Mouse (Mus musculus) cerebellum, postnatal 14 days (tissue): ENCODE data around the gene Gprc5b.

ENCODE experiments used
- DNase-seq, 2 experiments: peaks; one replicate each; pipeline ENCODE4 v3.0.0; 2021; ENCODE audit warnings: mixed read lengths in 2 of 2

Gprc5b gene

DNA sequence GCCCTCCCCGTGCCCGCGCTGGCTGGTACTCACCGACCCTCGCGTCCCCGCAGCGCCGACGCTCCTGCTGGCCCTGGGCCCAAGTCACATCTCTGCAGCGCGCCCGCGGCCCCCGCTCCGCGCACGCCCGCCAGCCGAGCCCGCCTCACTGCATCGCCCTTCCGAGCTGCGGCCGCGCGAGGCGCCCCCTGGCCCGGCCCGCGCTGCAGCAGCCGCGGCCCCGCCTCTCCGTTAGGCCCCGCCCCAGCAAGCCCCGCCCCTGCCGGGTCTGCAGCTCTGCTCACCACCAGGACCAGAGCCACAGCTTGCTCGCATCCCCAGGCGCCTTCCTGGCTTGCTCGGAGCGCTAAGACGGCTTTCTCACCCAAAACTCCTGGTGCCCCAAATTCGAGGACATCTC, at the start of gene Gprc5b:
Gene Gprc5b (minus strand): TSS at position 205 of the 400 bp plus-strand sequence.
- DNase-seq: peak; percentile 88 to 93

DNA sequence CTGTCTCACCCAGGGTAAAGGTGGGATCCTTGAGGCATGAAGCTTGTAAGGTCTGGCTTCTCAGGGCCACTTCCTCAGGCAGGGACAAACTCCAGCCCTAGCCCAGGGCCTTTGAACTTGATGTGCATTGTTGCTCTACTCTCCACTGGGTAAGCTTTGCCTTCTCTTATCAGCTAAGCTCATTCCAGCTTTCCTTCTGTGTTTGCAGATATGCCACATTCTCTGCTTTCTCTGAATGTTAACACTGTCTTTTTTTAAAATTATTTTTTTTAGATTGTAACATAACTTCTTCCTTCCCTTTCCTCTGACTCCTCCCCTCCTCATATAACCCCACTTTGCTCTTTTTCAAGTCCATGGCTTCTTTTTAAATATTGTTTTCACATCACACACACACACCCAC, 46.5 kb upstream of the Gprc5b start:
- DNase-seq: no peak

DNA sequence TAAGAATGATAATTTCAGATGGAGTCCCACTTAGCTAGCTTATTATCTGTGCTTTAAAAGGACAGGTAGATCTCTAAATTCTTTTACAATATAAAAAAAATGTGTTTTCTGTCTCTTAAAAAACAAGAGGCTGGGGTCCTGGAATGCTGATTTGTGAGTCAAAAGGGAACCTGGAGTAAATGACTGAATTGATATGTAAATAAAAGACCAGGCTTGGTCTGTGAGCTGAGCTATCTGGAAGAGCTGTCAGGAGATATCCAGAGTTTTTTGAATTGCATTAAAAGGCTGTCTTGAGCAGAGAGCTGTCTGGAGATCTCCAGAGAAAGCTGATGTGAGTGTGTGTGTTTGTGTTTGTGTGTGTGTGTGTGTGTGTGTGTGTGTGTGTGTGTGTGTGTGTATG, 42.6 kb upstream of the Gprc5b start:
- no peak for DNase-seq

DNA sequence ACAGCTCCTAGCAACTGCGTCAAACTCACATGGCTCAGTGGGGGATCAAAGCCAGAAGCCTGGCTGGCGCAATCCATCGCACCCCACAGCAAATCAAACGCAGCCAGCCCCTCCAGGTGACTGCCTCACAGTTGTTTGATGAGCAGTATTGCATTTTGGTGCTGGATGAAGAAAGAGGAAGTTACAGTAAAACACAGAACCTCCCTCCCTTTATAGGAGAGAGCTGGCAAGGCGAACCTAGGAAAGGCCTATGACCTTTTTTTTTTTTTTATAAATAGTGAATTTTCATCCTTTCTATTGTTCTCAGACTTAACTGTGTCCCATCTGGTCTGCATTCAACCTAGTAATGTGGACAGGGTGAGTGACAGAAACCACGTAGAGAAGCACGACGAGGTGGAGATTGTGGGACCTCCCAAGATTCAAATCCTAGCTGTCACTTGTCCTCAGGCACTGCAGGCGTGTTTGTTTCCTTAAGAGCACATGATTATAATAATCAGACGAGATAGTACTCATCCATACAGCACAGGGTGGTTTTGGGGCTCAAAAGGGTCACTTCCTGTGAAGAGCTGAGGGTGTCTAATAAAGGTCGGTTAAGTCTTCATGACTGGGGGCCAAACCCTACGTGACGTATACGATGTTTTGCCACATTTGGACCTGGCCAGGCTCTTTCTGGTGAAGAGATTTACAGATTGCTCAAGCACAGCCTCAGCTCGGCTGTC, 39.4 kb upstream of the Gprc5b start:
- DNase-seq: no peak

DNA sequence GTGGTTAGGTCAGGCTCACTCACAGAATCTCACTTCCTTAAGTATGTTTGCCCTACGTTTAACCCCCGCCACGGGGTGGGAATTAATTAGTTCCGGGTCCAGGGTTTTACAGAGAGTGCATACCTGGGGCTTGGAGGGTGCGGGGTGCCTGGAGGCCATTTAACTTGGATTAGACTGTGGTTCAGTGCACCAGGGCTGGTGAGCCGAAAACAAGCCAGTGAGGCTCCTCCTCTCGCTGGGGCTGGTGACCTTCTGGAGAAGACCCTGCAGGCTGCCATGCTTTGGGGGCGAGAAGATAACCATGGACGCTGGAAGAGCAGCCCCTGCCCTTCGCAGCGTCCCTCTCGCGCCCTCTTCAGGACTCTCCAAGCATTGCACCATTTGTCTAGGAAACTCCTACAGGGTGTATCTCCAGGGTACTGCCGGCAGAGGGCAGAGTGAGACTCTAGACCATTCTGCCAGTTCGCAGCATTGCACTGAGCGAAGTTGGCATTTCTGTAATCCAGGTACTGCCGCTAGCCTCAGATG, 28.4 kb upstream of the Gprc5b start:
- peak; percentile 75 to 87 for DNase-seq

DNA sequence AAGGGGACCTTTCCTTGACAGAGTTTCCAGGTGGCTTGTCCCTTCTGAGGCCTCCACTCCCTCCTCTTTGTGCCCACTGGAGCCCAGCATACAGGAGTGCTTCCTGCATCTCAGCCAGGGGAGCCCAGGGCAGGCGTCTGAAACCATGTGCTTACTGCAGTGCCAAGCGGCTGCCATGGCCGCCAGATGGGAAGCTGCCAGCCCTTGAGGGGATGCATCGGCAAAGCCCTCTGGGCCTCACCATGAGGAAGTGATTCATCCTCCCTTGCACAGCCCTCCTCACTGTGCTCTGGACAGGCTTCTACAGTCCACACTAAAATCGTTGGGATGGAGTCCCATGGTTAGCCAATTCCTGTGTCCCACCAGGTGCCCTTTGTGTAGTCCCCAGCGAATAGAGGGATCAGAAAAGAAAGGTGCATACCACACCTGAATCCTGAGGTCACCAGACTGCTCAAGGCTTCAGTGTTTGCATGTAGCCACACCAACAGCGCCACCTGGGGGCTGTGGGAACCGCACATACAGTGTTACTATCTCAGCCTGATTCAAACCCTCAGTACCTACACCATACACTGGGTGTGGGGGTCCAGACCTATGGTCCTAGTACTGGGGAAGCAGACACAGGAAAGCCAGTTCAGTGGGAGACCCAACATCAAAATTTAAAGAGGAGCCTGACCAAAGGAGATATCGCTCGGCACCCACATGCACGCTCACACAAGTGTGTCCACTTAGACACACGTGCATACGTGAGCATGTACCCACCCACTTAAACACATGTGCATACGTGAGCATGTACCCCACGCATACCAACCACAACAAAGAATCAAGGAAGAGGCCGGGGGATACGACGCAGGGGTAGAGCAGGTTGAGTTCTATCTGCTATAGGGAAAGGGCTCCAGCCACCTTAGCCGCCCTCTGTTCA, 27.5 kb upstream of the Gprc5b start:
- DNase-seq: peak; percentile 79 to 87

DNA sequence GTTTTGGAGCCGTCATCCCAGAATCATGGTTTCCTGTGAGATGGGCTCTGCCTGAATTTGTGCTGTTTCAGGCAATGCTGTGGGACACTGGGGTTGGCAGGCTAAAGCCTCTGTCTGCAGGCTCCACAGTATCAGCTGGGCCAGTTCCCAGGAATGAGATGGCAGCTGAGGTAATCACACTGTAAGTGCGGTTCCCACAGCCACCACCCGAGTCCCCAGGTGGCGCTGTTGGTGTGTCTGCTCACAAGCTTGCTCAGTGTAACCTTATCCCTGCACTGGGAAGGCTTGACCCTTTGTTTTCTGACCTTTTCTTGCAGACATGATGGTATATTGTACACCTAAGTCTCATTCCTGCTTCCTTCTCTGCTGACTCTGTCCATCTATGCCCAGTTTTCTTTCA, 24.5 kb upstream of the Gprc5b start:
- DNase-seq: peak; percentile 84 to 92

DNA sequence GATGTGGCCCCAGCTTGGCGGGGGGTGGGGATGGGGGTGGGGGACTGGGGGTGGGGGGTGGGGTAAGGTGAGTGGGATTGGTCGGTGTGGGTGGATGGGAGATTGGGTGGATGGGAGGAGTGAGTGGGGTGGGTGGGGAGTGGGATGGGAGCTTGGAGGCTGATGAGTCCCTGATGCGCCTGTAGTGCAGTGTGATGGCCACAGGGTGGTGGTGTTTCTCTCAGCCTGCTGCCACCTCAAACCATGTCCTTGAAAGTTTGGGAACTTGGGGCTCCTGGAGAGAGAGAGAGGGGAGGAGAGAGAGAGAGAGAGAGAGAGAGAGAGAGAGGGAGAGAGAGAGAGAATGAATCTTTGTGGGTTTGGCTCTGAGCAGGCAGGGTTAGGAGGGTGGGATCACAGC, 20.7 kb upstream of the Gprc5b start:
- DNase-seq: peak; percentile 69 to 79

DNA sequence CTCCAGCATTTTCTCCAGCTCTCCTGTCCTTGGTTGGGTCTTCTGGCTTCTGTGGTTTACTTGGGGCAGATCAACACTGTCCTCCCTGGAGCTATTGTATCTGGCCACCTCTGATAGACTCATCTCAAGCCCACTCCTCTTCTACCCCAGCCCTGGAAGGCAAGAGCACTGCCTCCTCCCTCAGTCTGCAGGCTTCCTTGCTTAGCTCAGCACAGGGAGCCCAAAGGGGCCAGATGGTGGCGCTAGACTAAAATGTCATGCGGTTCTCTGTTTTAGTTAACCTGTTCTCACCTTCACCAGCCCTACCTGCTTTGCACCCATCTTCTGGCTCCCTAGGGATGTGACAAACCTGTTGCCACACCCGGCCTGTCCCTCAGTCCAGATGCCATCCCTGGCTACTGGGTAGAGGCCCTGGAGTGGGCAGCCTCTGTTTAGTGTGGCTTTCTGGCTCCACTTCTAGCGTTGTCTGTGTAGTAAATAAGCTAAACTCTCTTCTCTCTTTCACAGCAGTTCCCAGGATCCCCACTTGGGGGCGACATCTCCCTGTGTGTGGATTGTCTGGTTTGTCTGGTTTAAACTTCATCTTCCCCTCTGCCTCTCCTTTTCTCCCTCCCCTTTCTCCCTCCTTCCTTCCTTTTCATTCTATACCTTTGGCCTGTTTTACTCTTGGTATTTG, 16.0 kb upstream of the Gprc5b start:
- DNase-seq: peak; percentile 89 to 94

DNA sequence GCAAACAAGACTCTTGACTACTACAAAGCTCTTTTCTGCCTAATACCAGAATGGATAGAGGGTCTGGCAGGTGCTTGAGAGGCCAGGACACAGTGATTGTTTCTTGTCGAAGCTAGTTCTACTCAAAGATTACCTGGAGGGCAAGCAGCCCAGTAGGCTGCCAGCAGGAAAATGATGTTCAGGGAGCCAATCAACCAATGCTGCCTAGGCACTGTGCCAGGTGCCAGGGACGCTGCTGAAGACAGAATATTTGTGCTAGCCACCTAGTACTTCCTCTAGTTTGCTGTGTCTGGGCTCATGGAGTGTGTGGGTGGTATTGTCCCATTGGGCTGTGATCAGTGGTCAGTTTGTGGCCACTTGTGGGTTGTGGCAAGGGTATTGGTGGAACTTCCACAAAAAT, 7.5 kb upstream of the Gprc5b start:
- DNase-seq: peak; percentile 18 to 43

DNA sequence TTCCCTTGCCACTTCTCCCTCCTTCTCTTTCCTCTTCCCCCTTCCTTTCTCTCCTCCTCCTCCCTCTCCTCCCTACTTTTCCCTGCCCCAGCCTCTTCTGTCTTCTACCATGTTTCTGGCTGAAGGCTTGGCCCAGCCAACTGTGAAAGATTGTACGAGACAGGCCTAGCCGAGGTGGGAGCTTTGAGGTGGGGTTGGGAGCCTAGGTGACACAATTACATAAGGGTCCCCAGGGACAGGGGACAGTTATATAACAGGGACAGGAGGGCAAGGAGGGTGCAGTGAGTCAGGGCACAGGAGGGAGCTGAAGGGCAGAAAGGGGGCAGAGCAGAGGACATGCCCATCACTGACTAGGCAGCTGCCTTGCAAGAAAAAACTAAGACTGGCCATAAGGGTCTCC, 7.0 kb upstream of the Gprc5b start:
- DNase-seq: no peak

DNA sequence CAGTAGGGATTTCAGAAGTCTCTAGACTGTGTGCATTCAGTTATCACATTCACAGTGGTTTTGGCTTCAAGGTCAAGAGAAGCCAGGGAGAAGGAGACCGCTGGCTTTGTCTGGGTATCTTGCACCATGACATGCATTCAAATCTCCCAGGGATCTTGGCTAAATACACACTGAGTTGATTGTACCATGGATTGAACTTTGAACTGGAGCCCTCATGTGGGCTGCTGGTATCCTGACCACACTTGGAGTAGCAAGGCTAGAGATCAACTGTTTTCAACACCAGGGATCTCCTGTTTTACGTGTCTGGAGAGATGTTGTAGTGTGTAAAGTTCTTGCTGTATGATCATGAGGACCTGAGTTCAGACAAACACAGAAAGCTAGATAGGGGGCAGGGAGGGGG, 4.8 kb upstream of the Gprc5b start:
- DNase-seq: no peak

DNA sequence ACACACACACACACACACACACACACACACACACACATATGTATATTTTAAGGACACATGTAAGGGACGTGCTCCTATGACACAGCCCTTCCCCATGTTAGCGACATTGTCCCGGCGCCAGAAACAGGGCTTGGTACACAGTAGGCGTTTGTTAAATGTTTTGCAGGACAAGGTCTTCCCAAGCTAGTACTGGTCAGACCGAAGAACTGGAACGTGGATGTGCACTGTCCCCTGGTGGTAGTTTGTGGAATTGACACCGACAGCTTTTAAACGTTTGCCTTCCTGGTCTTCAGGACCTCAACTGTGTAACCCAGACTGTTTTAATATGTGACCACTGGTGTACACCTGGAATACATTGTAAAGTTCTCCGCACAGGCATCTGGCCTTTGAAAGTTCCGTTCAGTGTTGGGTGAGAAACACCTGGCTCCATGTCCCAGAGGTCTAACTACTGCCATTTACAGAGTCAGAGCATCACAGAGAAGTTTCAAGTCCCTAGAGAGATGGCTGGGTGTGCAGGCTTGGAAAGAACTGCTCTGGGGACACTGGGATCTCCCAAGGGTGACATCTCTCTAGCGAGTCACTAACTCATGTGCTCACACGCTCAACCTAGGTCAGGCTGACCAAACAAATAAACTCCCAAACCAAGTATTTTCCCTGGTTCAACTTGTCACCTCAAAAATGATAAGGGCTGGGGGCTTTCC, 1.3 kb upstream of the Gprc5b start:
- DNase-seq: peak; percentile 94 to 95

DNA sequence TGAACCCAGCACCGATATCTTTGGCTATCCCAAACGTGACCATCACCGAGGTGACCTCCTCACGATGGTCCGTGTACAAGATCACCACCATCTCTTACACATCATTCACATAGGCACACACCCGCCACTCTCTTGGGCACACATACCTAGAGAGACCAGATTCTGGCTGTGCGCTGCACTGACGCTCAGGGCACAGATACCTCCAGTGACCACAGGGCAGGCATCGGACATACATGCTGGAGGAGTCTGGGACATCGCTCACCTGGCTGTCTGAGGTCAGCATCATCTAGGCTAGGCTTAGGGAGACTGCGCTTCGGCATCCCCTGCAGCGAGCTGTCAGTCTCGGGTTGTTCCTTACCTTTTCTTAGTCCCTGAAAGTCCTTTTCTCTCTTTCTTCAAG, 660 bp upstream of the Gprc5b start:
- peak; percentile 34 to 57 for DNase-seq

DNA sequence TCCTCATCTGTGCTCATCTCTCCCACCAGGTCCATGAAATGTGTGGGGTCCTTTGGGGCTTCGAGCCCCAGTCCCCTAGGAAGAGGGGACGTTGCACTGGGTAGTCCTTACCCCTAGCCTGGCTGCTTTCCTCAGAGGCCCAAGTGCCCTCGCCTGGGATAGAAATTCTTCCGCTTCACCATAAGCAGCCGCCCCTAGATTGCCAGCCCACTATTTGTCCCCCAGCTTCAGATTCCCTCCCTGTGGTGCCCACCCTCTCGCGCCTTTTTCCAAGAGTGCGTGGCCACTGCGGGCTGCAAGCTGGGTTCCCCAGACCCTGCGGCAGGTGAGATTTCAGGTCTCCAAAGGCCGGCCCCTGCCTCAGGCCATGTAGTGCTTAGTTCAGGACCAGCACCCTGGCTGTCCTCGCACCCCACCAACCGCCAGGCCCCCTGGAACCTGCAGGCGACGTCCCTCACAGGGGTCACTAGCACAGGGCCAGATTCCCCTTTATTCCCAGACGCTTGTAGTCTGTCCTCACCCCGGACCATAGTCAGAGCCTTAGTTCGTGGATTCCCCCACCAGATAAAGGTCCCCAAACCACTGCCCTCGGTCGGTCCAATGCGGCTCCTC, 674 bp downstream of the Gprc5b start:
- peak; percentile 46 to 63 for DNase-seq

DNA sequence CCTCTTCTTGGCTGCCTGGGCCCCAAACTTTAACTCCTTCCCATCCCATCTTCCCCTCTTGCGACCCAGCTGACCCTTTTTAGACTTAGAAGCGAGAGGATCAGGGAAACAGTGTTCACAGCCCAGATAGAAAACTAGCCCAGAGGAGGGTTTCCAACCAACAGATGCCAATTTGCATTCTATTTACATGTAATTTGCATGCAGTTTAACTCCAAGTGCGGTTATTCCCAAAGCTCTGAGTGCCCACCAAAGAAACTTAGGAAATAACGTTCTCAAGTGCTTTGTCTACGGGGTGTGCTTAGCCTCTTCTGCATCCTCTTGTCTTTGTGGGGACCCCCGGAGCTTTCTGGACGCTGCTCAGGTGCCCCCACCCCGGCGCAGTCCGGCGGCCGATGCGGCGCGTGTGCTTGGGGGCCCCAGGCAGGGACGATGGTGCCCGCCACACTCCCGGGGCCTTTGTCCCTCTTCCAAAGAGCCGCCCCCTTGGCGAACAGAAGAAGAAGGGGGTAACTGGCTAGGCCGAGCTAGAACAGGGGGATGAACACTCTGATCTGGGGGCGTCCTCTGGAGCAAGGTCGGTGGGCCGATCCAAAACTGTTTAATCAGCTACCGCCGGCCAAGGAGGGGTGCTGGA, 1.3 kb downstream of the Gprc5b start:
- DNase-seq: peak; percentile 56 to 63

DNA sequence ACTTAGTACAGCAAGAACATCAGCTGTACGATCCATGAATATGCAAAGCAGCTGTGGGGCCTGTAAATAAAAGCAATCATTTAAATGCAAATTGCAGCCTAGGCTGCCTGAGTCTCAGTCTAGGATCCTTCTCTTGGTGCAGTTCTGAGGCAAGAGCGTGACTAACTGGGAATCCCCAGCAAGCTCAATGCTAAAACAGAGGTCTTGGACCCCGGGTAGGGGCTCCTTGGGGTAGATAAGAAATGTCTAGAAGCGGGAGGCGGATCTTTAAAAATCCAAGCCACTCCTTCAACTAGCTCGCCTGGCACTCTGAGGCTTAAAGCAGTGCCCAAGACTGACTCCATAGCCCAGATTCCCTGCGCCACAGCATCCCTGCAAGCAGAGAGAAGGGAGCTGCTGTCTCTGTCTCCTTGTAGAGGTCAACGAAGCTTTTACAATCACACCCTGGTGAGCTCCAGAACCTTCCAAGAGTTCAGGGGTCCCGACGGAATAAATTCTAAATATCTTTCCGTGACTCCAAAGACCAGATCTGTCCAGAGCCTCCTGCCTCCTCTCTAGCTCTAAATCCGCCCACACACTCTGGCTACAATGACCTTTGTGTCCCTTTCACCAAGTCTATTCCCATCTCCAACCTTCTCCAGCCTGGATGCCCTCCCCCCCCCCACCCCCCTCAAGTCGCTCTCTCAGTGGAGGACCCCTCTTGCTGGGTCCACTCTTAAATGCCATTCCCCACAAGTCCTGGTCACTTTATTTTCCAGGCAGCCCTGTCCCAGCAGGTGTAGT, 2.2 kb downstream of the Gprc5b start:
- DNase-seq: peak in 1 of 2 experiments; percentile 58

DNA sequence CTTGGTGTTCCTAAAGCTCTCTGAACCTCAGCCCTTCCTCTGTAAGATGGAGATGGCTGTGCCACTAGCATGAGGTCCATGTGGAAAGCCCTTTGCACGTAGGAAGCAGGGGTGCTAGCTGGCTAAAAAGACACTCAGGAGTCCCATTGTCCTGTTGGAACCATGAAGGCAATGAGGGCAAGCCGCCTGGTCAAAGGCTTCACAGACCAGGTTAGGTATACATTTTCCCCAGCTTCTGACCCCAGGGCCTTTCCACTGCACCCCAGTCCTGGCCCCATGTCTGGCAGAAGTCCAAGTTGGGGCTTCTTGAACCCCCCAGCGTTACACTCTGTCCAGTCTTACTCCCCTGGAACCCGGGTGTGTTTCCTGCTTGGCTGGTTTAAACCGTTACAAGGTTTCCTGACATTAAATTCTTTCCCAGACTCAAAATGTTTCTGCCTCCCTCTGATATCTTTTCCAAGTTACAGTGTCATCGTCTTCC, 2.9 kb downstream of the Gprc5b start:
- peak in 1 of 2 experiments; percentile 42 for DNase-seq

DNA sequence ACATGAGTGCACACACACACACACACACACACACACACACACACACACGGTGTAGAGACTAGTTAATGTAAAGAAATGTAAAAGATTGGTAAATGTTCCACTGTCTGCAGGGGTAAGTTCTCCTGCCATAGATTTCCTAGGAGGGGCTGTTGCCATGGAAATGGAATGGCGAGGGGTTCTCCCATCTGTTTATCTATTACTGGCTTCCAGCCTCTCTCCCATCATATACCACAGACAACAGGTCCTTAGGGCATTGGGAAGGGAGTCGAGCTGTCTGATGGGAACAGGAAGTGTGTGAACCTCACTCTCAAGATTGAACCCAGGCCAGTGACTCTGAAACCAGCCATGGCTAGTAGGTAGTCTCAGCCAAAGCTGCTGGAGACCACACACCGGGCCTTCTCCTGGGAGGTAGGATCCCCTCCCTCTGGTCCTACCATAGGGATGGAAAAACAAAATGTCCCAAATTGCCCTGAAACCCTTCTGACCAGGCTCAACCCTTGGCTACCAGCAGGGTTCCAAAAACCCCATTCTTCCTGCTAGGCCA, 3.6 kb downstream of the Gprc5b start:
- DNase-seq: no peak

DNA sequence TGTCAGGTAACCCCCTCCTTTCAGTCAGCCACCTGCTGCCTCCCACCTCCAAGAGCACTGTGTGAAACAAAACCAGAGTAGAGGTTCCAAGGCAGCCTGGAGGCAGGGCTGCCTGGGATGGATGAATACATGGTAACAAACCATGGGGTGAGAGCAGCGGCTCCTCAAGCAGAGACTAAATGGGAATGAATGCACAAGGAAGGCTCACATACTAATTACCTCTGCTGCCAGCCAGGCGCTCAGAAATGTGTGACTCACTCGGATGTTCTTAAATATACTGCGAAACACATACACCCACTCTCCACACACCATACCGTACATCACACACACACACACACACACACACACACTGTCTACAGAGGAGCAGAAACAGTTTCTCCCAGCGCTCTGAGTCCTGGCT, 4.7 kb downstream of the Gprc5b start:
- DNase-seq: no peak
